Mouse (Mus musculus): ENCODE measurements around the gene Coa4.

- peak; percentile 97 for TF ChIP-seq CTCF (IDR thresholded peaks at IDR 0.05; ENCODE audit: low read depth)
- TF ChIP-seq EP300 (IDR thresholded peaks at IDR 0.05; ENCODE audit: low read depth), result no peak
Observed at GRCm38 (mm10) chr7:100520663-100521285, 16.1 kb upstream of the Coa4 start.
